Mouse (Mus musculus): ENCODE data around the gene Strn. TPM values are rescaled to one million over a fixed set of nuclear protein-coding genes. Genes with fewer than 3 reads are reported as not detected.

Strn gene
- polyA plus RNA-seq, 1 experiment from 2014 or later = 8.0 TPM

GRCm38 (mm10) chr17:78752064-78752463, 15.1 kb upstream of the Strn start:
- Histone ChIP-seq H3K36me3 (replicated peaks; ENCODE audit: control insufficient read depth, insufficient read depth) (peaks cover 61% of the 10 kb centered on the region), H3K9me3 (ENCODE audit: control insufficient read depth, low read length) (no peaks in the 10 kb centered on the region), H3K9ac (no peak overlapping the region), H3K4me2 (replicated peaks) (no peak overlapping the region), H3K4me1 (replicated peaks; ENCODE audit: control insufficient read depth, insufficient read depth, low read length) (no peaks in the 10 kb centered on the region), H3K4me3 (replicated peaks; ENCODE audit: low read length) (no peak overlapping the region), H3K27ac (no peak overlapping the region), H3K27me3 (ENCODE audit: control insufficient read depth, insufficient read depth, low read length) (no peaks in the 10 kb centered on the region)
- ATAC-seq (ENCODE audit: low FRiP score) = no peak
- DNase-seq (ENCODE audit: low spot score) = no peak
- 49% methylated on average over 10 of the region's 10 CpGs for WGBS

GRCm38 (mm10) chr17:78748440-78748839, 11.4 kb upstream of the Strn start:
- H3K9me3 ChIP-seq (ENCODE audit: control insufficient read depth, low read length) = 0 out of 2 replicates have a peak, but pooled peaks cover 2% of the 10 kb centered on the region
- H3K9ac ChIP-seq = no peak overlapping the region
- peaks cover 31% of the 10 kb centered on the region for H3K36me3 ChIP-seq (replicated peaks; ENCODE audit: control insufficient read depth, insufficient read depth)
- ATAC-seq (ENCODE audit: low FRiP score) = no peak
- no peak overlapping the region for H3K27ac ChIP-seq
- no peaks in the 10 kb centered on the region for H3K27me3 ChIP-seq (ENCODE audit: control insufficient read depth, insufficient read depth, low read length)
- no peak overlapping the region for H3K4me3 ChIP-seq (replicated peaks; ENCODE audit: low read length)
- no peak for DNase-seq (ENCODE audit: low spot score)
- WGBS = 84% methylated on average over 9 of the region's 9 CpGs
- H3K4me2 ChIP-seq (replicated peaks) = no peak overlapping the region
- no peaks in the 10 kb centered on the region for H3K4me1 ChIP-seq (replicated peaks; ENCODE audit: control insufficient read depth, insufficient read depth, low read length)

- Histone ChIP-seq H3K27ac (no peak overlapping the region), H3K4me2 (replicated peaks) (no peak overlapping the region), H3K4me1 (replicated peaks; ENCODE audit: control insufficient read depth, insufficient read depth, low read length) (peaks cover 17% of the 10 kb centered on the region), H3K9ac (no peak overlapping the region), H3K4me3 (replicated peaks; ENCODE audit: low read length) (no peak overlapping the region), H3K27me3 (ENCODE audit: control insufficient read depth, insufficient read depth, low read length) (no peaks in the 10 kb centered on the region), H3K36me3 (replicated peaks; ENCODE audit: control insufficient read depth, insufficient read depth) (no peaks in the 10 kb centered on the region), H3K9me3 (ENCODE audit: control insufficient read depth, low read length) (no peaks in the 10 kb centered on the region)
- ATAC-seq (ENCODE audit: low FRiP score) (no peak), DNase-seq (ENCODE audit: low spot score) (no peak)
- 48% methylated on average over 1 of the region's 1 CpGs for WGBS
These were observed 1.4 kb upstream of the Strn start for GRCm38 (mm10) chr17:78738416-78738815.

GRCm38 (mm10) chr17:78737771-78738170, 775 bp upstream of the Strn start:
- Histone ChIP-seq H3K9ac (no peak overlapping the region), H3K4me1 (replicated peaks; ENCODE audit: control insufficient read depth, insufficient read depth, low read length) (peaks cover 20% of the 10 kb centered on the region), H3K27me3 (ENCODE audit: control insufficient read depth, insufficient read depth, low read length) (no peaks in the 10 kb centered on the region), H3K4me3 (replicated peaks; ENCODE audit: low read length) (no peak overlapping the region), H3K36me3 (replicated peaks; ENCODE audit: control insufficient read depth, insufficient read depth) (no peaks in the 10 kb centered on the region), H3K27ac (no peak overlapping the region), H3K4me2 (replicated peaks) (no peak overlapping the region), H3K9me3 (ENCODE audit: control insufficient read depth, low read length) (no peaks in the 10 kb centered on the region)
- 22% methylated on average over 2 of the region's 2 CpGs for WGBS
- DNase-seq (ENCODE audit: low spot score) = no peak
- ATAC-seq (ENCODE audit: low FRiP score) = no peak

- WGBS = under 1% methylated on average over 53 of the region's 60 CpGs
- Histone ChIP-seq H3K4me3 (replicated peaks; ENCODE audit: low read length) (peak overlapping the region; percentile 99), H3K9me3 (ENCODE audit: control insufficient read depth, low read length) (no peaks in the 10 kb centered on the region), H3K9ac (peak overlapping the region; percentile 95), H3K4me2 (replicated peaks) (peak overlapping the region; percentile 74), H3K27me3 (ENCODE audit: control insufficient read depth, insufficient read depth, low read length) (no peaks in the 10 kb centered on the region), H3K27ac (peak overlapping the region; percentile 82), H3K36me3 (replicated peaks; ENCODE audit: control insufficient read depth, insufficient read depth) (no peaks in the 10 kb centered on the region), H3K4me1 (replicated peaks; ENCODE audit: control insufficient read depth, insufficient read depth, low read length) (peaks cover 28% of the 10 kb centered on the region)
- peak; percentile 93 for DNase-seq (ENCODE audit: low spot score)
- ATAC-seq (ENCODE audit: low FRiP score) = peak; percentile 99
These were observed 465 bp downstream of the Strn start for GRCm38 (mm10) chr17:78736473-78736988.

GRCm38 (mm10) chr17:78735731-78736472, 1.1 kb downstream of the Strn start:
- Histone ChIP-seq H3K27ac (peak overlapping the region; percentile 82), H3K4me1 (replicated peaks; ENCODE audit: control insufficient read depth, insufficient read depth, low read length) (peaks cover 28% of the 10 kb centered on the region), H3K9ac (peak overlapping the region; percentile 95), H3K4me3 (replicated peaks; ENCODE audit: low read length) (peak overlapping the region; percentile 99), H3K36me3 (replicated peaks; ENCODE audit: control insufficient read depth, insufficient read depth) (no peaks in the 10 kb centered on the region), H3K9me3 (ENCODE audit: control insufficient read depth, low read length) (no peaks in the 10 kb centered on the region), H3K4me2 (replicated peaks) (peak overlapping the region; percentile 74), H3K27me3 (ENCODE audit: control insufficient read depth, insufficient read depth, low read length) (no peaks in the 10 kb centered on the region)
- peak; percentile 2 for ATAC-seq (ENCODE audit: low FRiP score)
- WGBS = under 1% methylated on average over 36 of the region's 39 CpGs
- peak; percentile 30 for DNase-seq (ENCODE audit: low spot score)

- DNase-seq (ENCODE audit: low spot score) (no peak), ATAC-seq (ENCODE audit: low FRiP score) (no peak)
- Histone ChIP-seq H3K27me3 (ENCODE audit: control insufficient read depth, insufficient read depth, low read length) (no peaks in the 10 kb centered on the region), H3K4me2 (replicated peaks) (peak overlapping the region; percentile 74), H3K36me3 (replicated peaks; ENCODE audit: control insufficient read depth, insufficient read depth) (no peaks in the 10 kb centered on the region), H3K9me3 (ENCODE audit: control insufficient read depth, low read length) (no peaks in the 10 kb centered on the region), H3K4me1 (replicated peaks; ENCODE audit: control insufficient read depth, insufficient read depth, low read length) (peaks cover 28% of the 10 kb centered on the region), H3K4me3 (replicated peaks; ENCODE audit: low read length) (peak overlapping the region; percentile 7; the same call in 1 of the 2 replicates), H3K27ac (no peak overlapping the region), H3K9ac (no peak overlapping the region)
- 70% methylated on average over 10 of the region's 10 CpGs for WGBS
These were observed 2.2 kb downstream of the Strn start for GRCm38 (mm10) chr17:78734806-78735205.

- 51% methylated on average over 1 of the region's 1 CpGs for WGBS
- no peaks in the 10 kb centered on the region for H3K27me3 ChIP-seq (ENCODE audit: control insufficient read depth, insufficient read depth, low read length)
- ATAC-seq (ENCODE audit: low FRiP score) (no peak), DNase-seq (ENCODE audit: low spot score) (no peak)
- peaks cover 29% of the 10 kb centered on the region for H3K4me1 ChIP-seq (replicated peaks; ENCODE audit: control insufficient read depth, insufficient read depth, low read length)
- no peaks in the 10 kb centered on the region for H3K36me3 ChIP-seq (replicated peaks; ENCODE audit: control insufficient read depth, insufficient read depth)
- H3K9ac ChIP-seq = no peak overlapping the region
- H3K9me3 ChIP-seq (ENCODE audit: control insufficient read depth, low read length) = no peaks in the 10 kb centered on the region
- no peak overlapping the region for H3K4me2 ChIP-seq (replicated peaks)
- no peak overlapping the region for H3K27ac ChIP-seq
- H3K4me3 ChIP-seq (replicated peaks; ENCODE audit: low read length) = no peak overlapping the region
These were observed 4.9 kb downstream of the Strn start for GRCm38 (mm10) chr17:78732056-78732455.

GRCm38 (mm10) chr17:78726746-78727449, 10.1 kb downstream of the Strn start:
- no peak overlapping the region for H3K4me3 ChIP-seq (replicated peaks; ENCODE audit: low read length)
- WGBS = 71% methylated on average over 14 of the region's 14 CpGs
- ATAC-seq (ENCODE audit: low FRiP score) = no peak
- no peak overlapping the region for H3K9ac ChIP-seq
- H3K4me1 ChIP-seq (replicated peaks; ENCODE audit: control insufficient read depth, insufficient read depth, low read length) = peaks cover 7% of the 10 kb centered on the region; the same call in 1 of the 2 replicates
- no peaks in the 10 kb centered on the region for H3K36me3 ChIP-seq (replicated peaks; ENCODE audit: control insufficient read depth, insufficient read depth)
- H3K4me2 ChIP-seq (replicated peaks) = no peak overlapping the region
- no peak overlapping the region for H3K27ac ChIP-seq
- no peak for DNase-seq (ENCODE audit: low spot score)
- no peaks in the 10 kb centered on the region for H3K27me3 ChIP-seq (ENCODE audit: control insufficient read depth, insufficient read depth, low read length)
- H3K9me3 ChIP-seq (ENCODE audit: control insufficient read depth, low read length) = no peaks in the 10 kb centered on the region
